Mouse (Mus musculus) bone marrow, adult 2 months (tissue): Measurements from ENCODE around the gene Ppm1j.

ENCODE experiments used
- CTCF ChIP-seq: fragments of 200-500 bp; IDR thresholded peaks from 2 replicates; pipeline ENCODE4 v1.5.1; 2011; ENCODE audit warnings: low read length, control low read depth; ENCODE audit not compliant: control insufficient read depth, insufficient read depth
- POLR2A ChIP-seq: fragments of 200-500 bp; IDR thresholded peaks from 2 replicates; pipeline ENCODE4 v1.6.1; 2011; ENCODE audit warnings: low read depth, mild to moderate bottlenecking, control low read depth, low read length, borderline replicate concordance; ENCODE audit not compliant: control insufficient read depth

GRCm38 (mm10) chr3:104796430-104797082 lies 15.7 kb downstream of the Ppm1j start:
- TF ChIP-seq POLR2A (no peak), CTCF (no peak)
